Mouse (Mus musculus) lung, embryonic 15.5 days (tissue): ENCODE results near the gene Scnn1a. TPM values are rescaled to one million over a fixed set of nuclear protein-coding genes. Genes with fewer than 3 reads are reported as not detected.
"Not testable (repeated sequence)": the region's sequence is repeated elsewhere in the genome, so short reads cannot be mapped to it uniquely, and the experiment has no call there.

ENCODE experiments used
- ATAC-seq: fragments of 200-750 bp; cut with Nextera tagmentation; 2 replicates; pipeline ENCODE4 v1.8.0; 2017; ENCODE audit warnings: moderate number of reproducible peaks, borderline replicate concordance; ENCODE audit not compliant: low FRiP score, low TSS enrichment; ENCODE audit errors: extremely low read depth
- H3K27ac ChIP-seq: fragments of 300-500 bp; sonication (generic); 2 replicates; pipeline ENCODE4 v1.5.1; 2015; ENCODE audit warnings: moderate library complexity, mild to moderate bottlenecking, inconsistent platforms
- H3K27me3 ChIP-seq: fragments of 300-500 bp; sonication (generic); 2 replicates; pipeline ENCODE4 v1.6.1; 2015; ENCODE audit warnings: inconsistent platforms
- H3K36me3 ChIP-seq: fragments of 300-500 bp; sonication (generic); 2 replicates; pipeline ENCODE4 v1.6.1; 2015; ENCODE audit warnings: inconsistent platforms
- H3K4me1 ChIP-seq: fragments of 300-500 bp; sonication (generic); 2 replicates; pipeline ENCODE4 v1.6.1; 2015; ENCODE audit warnings: inconsistent platforms
- H3K4me2 ChIP-seq: fragments of 300-500 bp; sonication (generic); 2 replicates; pipeline ENCODE4 v1.6.1; 2015; ENCODE audit warnings: inconsistent platforms, mild to moderate bottlenecking, moderate library complexity
- H3K4me3 ChIP-seq: fragments of 300-500 bp; sonication (generic); 2 replicates; pipeline ENCODE4 v1.5.1; 2015; ENCODE audit warnings: mild to moderate bottlenecking, inconsistent platforms
- H3K9ac ChIP-seq: fragments of 300-500 bp; sonication (generic); 2 replicates; pipeline ENCODE4 v1.6.1; 2015; ENCODE audit warnings: inconsistent platforms
- H3K9me3 ChIP-seq: fragments of 300-500 bp; sonication (generic); 2 replicates; pipeline ENCODE4 v1.6.1; 2016; ENCODE audit warnings: inconsistent platforms
- WGBS: fragments of 180-500 bp; shearing (Covaris S2); methylation state at CpG from one replicate; pipeline ENCODE4 v1.1.7; 2015; 5-methylcytosine and 5-hydroxymethylcytosine counted together
- polyA plus RNA-seq: library from polyadenylated mRNA; unstranded; fragments of >200 nt; fragmentation: Nextera tagmentation; extraction: Ambion mirVana; gene quantifications from 2 replicates; pipeline ENCODE4 v1.2.1, GENCODE M21; 2015

Scnn1a gene
- polyA plus RNA-seq: 5.0 and 5.8 TPM in 2 replicates

- Histone ChIP-seq H3K9me3 (no peaks in the 10 kb centered on the region), H3K4me1 (peaks cover 32% of the 10 kb centered on the region), H3K27me3 (peaks cover 28% of the 10 kb centered on the region), H3K4me3 (peak within 1 kb of the TSS; percentile 1; the same call in 1 of the 2 replicates), H3K27ac (peak within 1 kb of the TSS; percentile 31; the same call in 1 of the 2 replicates), H3K9ac (0 out of 2 replicates have a peak within 1 kb of the TSS, but pooled peaks have one; percentile 22), H3K36me3 (no peaks in the 10 kb centered on the region), H3K4me2 (peak within 1 kb of the TSS; percentile 39)
- ATAC-seq: 0 out of 2 replicates have a peak, but pooled peaks have one; percentile 27
- WGBS: 71% methylated on average over 1 of the region's 1 CpGs
Measured at GRCm38 (mm10) chr6:125320323-125320722, at the start of gene Scnn1a. Gene Scnn1a (plus strand): TSS chr6:125320659.

- Histone ChIP-seq H3K4me3 (peak overlapping the region; percentile 23), H3K36me3 (no peaks in the 10 kb centered on the region), H3K27me3 (0 out of 2 replicates have a peak, but pooled peaks cover 6% of the 10 kb centered on the region), H3K9ac (peak overlapping the region; percentile 38; the same call in 1 of the 2 replicates), H3K4me1 (peaks cover 4% of the 10 kb centered on the region), H3K27ac (no peak overlapping the region), H3K9me3 (no peaks in the 10 kb centered on the region), H3K4me2 (peak overlapping the region; percentile 56)
- ATAC-seq: peak; percentile 93; the same call in 1 of the 2 replicates
- WGBS: 17% methylated on average over 17 of the region's 17 CpGs
Measured at GRCm38 (mm10) chr6:125271455-125272227, 48.8 kb upstream of the Scnn1a start.

- WGBS: 73% methylated on average over 10 of the region's 10 CpGs
- H3K27me3 ChIP-seq: 0 out of 2 replicates have a peak, but pooled peaks cover 3% of the 10 kb centered on the region
- no peak overlapping the region for H3K9ac ChIP-seq
- ATAC-seq: no peak
- peaks cover 4% of the 10 kb centered on the region for H3K4me1 ChIP-seq
- H3K36me3 ChIP-seq: no peaks in the 10 kb centered on the region
- no peaks in the 10 kb centered on the region for H3K9me3 ChIP-seq
- H3K27ac ChIP-seq: no peak overlapping the region
- H3K4me3 ChIP-seq: no peak overlapping the region
- H3K4me2 ChIP-seq: no peak overlapping the region
Measured at GRCm38 (mm10) chr6:125272228-125272785, 48.2 kb upstream of the Scnn1a start.

GRCm38 (mm10) chr6:125274841-125275563, 45.5 kb upstream of the Scnn1a start:
- H3K4me2 ChIP-seq: no peak overlapping the region
- no peaks in the 10 kb centered on the region for H3K9me3 ChIP-seq
- no peak overlapping the region for H3K9ac ChIP-seq
- peaks cover 4% of the 10 kb centered on the region for H3K4me1 ChIP-seq
- 0 out of 2 replicates have a peak, but pooled peaks cover 3% of the 10 kb centered on the region for H3K27me3 ChIP-seq
- no peaks in the 10 kb centered on the region for H3K36me3 ChIP-seq
- H3K4me3 ChIP-seq: no peak overlapping the region
- H3K27ac ChIP-seq: no peak overlapping the region
- 43% methylated on average over 15 of the region's 15 CpGs for WGBS
- ATAC-seq: no peak

GRCm38 (mm10) chr6:125279729-125280128, 40.7 kb upstream of the Scnn1a start:
- 46% methylated on average over 8 of the region's 8 CpGs for WGBS
- ATAC-seq: no peak
- no peaks in the 10 kb centered on the region for H3K36me3 ChIP-seq
- no peaks in the 10 kb centered on the region for H3K9me3 ChIP-seq
- no peak overlapping the region for H3K9ac ChIP-seq
- no peaks in the 10 kb centered on the region for H3K27me3 ChIP-seq
- no peaks in the 10 kb centered on the region for H3K4me1 ChIP-seq
- H3K4me2 ChIP-seq: no peak overlapping the region
- no peak overlapping the region for H3K4me3 ChIP-seq
- H3K27ac ChIP-seq: no peak overlapping the region

GRCm38 (mm10) chr6:125282721-125283120, 37.7 kb upstream of the Scnn1a start:
- ATAC-seq, H3K4me3 ChIP-seq: not testable (repeated sequence)
- WGBS: 89% methylated on average over 13 of the region's 13 CpGs

GRCm38 (mm10) chr6:125284250-125284649, 36.2 kb upstream of the Scnn1a start:
- ATAC-seq: no peak
- Histone ChIP-seq H3K9ac (no peak overlapping the region), H3K4me3 (no peak overlapping the region), H3K36me3 (no peaks in the 10 kb centered on the region), H3K9me3 (no peaks in the 10 kb centered on the region), H3K4me1 (peaks cover 3% of the 10 kb centered on the region; the same call in 1 of the 2 replicates), H3K27me3 (no peaks in the 10 kb centered on the region), H3K4me2 (no peak overlapping the region), H3K27ac (no peak overlapping the region)
- 28% methylated on average over 8 of the region's 8 CpGs for WGBS

More at GRCm38 (mm10) chr6:125282721-125283120, 37.7 kb upstream of the Scnn1a start:
- not testable (repeated sequence) for H3K36me3 ChIP-seq, H3K9ac ChIP-seq, H3K27ac ChIP-seq, H3K27me3 ChIP-seq, H3K9me3 ChIP-seq, H3K4me1 ChIP-seq, H3K4me2 ChIP-seq

- Histone ChIP-seq H3K4me3 (no peak overlapping the region), H3K4me1 (peaks cover 3% of the 10 kb centered on the region; the same call in 1 of the 2 replicates)
Measured at GRCm38 (mm10) chr6:125284751-125285150, 35.7 kb upstream of the Scnn1a start.

GRCm38 (mm10) chr6:125285890-125286289, 34.6 kb upstream of the Scnn1a start, which contains the start of gene Tuba3a:
Gene Tuba3a (minus strand): TSS chr6:125286042.
- Histone ChIP-seq H3K4me1 (peaks cover 3% of the 10 kb centered on the region; the same call in 1 of the 2 replicates), H3K27me3 (no peaks in the 10 kb centered on the region), H3K9ac (no peak within 1 kb of the TSS), H3K4me3 (no peak within 1 kb of the TSS), H3K4me2 (no peak within 1 kb of the TSS), H3K9me3 (no peaks in the 10 kb centered on the region), H3K27ac (no peak within 1 kb of the TSS), H3K36me3 (no peaks in the 10 kb centered on the region)
- 95% methylated on average over 22 of the region's 22 CpGs for WGBS
- no peak for ATAC-seq

More at GRCm38 (mm10) chr6:125284751-125285150, 35.7 kb upstream of the Scnn1a start:
- Histone ChIP-seq H3K36me3 (no peaks in the 10 kb centered on the region), H3K9ac (no peak overlapping the region), H3K27me3 (no peaks in the 10 kb centered on the region), H3K9me3 (no peaks in the 10 kb centered on the region), H3K4me2 (no peak overlapping the region), H3K27ac (no peak overlapping the region)
- no peak for ATAC-seq
- 90% methylated on average over 7 of the region's 7 CpGs for WGBS

GRCm38 (mm10) chr6:125286944-125287343, 33.5 kb upstream of the Scnn1a start:
- 78% methylated on average over 4 of the region's 4 CpGs for WGBS

GRCm38 (mm10) chr6:125288730-125289129, 31.7 kb upstream of the Scnn1a start:
- WGBS: 47% methylated on average over 5 of the region's 5 CpGs

More at GRCm38 (mm10) chr6:125286944-125287343, 33.5 kb upstream of the Scnn1a start:
- no peak overlapping the region for H3K9ac ChIP-seq
- H3K27me3 ChIP-seq: no peaks in the 10 kb centered on the region
- H3K36me3 ChIP-seq: no peaks in the 10 kb centered on the region
- no peak for ATAC-seq
- H3K27ac ChIP-seq: no peak overlapping the region
- no peaks in the 10 kb centered on the region for H3K9me3 ChIP-seq
- H3K4me3 ChIP-seq: no peak overlapping the region
- peaks cover 3% of the 10 kb centered on the region; the same call in 1 of the 2 replicates for H3K4me1 ChIP-seq
- no peak overlapping the region for H3K4me2 ChIP-seq

More at GRCm38 (mm10) chr6:125288730-125289129, 31.7 kb upstream of the Scnn1a start:
- H3K4me2 ChIP-seq: no peak overlapping the region
- no peaks in the 10 kb centered on the region for H3K36me3 ChIP-seq
- no peak overlapping the region for H3K4me3 ChIP-seq
- no peak overlapping the region for H3K27ac ChIP-seq
- H3K4me1 ChIP-seq: peaks cover 3% of the 10 kb centered on the region; the same call in 1 of the 2 replicates
- H3K27me3 ChIP-seq: no peaks in the 10 kb centered on the region
- no peak for ATAC-seq
- no peaks in the 10 kb centered on the region for H3K9me3 ChIP-seq
- H3K9ac ChIP-seq: no peak overlapping the region
